Mouse (Mus musculus): ENCODE measurements at regions not wholly inside any gene's neighbourhood (a gene's known extent, or its start where the extent isn't known, plus 50 kb on each side); places are given as distances from the start of the nearest gene placed in this dataset.
"Not testable (repeated sequence)": the region's sequence is repeated elsewhere in the genome, so short reads cannot be mapped to it uniquely, and the experiment has no call there.

DNA sequence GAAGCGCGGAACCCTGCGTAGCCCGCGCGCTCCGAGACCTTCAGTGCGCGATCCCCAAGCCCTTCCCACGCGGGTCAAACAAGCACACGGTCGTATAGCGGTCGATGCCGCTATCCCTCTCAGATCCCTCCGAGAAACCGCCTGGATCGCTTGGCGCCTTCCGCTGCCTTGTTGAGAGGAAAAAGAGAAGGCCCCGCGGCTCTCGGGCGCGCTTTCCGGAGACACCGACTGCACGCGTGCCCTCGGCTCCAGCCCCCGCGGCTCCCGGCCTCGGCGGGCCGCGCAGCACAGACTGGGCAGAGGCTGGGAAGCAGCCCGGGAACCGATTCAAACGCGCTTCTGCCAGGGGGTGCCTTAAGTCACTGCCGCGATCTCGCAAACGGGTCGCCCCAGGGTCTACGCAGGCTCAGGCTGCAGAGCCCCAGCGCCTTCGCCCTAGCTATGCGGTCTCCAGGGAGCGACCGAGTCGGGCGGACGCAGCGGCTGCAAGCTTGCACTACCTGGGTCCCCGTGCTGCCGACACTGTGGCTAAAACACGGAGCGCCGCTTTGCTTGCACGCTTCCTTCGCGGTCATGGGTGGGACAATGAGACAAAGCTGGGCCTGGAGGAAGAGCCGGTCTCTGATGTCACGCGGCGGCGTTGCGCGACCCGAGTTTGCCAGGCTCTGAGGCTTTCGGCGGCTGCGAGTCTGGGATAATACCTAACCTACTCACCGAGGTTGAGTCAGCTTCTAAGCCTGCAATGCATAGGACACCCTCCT, 87.3 kb downstream of the Crisp4 start:
- ATAC-seq (replicated peaks; ENCODE audit: low read depth, poor library complexity, severe bottlenecking): no peak

DNA sequence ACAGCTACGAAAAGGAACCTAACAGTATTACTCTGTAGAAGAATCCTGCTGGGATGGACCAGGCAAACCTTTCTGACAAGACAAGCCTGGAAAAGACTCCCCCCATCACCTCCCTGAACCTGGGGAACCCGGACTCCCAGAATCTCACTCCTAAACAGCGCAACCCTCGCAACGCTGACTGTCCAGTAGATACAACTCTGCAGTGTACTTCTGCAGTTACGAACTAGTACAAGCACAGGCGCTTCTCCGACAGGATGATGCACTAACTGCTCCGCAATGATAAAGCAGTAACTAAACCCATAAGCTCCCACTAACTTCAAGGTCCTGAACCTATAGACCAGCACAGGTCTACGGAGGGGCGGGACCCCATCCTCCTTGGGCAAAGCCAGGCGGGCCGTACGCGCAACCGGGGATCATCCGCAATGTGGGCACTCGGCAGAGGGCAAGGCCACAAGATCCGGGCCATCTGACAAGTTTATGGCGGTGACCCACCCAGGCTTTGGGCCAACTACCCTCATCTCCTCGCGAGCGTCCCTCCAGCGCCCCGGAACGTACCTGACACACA, 88.0 kb downstream of the Crisp4 start:
- no peak for ATAC-seq (replicated peaks; ENCODE audit: low read depth, poor library complexity, severe bottlenecking)

DNA sequence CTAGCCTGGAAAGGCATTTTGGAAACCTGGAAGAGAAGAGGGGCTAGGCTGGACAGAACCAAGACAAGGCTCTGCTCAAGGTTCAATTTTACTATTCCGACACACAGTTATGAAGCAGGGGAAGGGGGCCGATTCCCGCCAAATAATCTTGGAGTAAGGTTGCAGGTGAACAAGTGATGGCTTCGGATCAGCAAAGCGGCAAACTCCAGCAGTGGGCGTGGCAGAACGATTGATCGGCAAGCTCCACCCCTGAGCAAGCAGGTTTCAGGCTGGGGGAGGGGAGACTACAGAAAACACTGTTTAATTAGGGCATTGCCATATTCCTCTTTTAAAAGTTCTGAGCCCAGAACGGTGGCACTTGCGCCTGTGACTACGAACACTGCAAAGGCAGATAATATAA, 88.7 kb downstream of the Crisp4 start:
- ATAC-seq (replicated peaks; ENCODE audit: low read depth, poor library complexity, severe bottlenecking): not testable (repeated sequence)

DNA sequence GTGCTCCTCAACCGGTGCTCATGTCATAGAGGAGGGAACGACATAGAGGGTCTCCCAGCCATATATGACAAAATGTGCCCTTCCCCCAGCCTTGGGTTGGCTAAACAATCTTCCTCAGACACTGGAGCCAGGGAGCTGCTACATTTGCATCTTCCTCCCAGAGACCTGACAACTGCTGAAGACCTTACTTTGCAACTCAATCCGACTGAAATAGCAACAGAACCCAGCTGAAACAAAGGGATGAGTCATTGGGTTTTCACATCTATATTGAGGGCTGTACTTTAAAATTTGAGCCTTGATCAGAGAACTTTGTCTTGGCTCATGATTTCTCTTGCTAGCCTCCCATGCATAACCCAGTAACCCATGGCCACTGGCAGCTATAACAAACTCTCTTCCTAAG, 115.5 kb downstream of the Crisp4 start:
- ATAC-seq (replicated peaks; ENCODE audit: low read depth, poor library complexity, severe bottlenecking): no peak

DNA sequence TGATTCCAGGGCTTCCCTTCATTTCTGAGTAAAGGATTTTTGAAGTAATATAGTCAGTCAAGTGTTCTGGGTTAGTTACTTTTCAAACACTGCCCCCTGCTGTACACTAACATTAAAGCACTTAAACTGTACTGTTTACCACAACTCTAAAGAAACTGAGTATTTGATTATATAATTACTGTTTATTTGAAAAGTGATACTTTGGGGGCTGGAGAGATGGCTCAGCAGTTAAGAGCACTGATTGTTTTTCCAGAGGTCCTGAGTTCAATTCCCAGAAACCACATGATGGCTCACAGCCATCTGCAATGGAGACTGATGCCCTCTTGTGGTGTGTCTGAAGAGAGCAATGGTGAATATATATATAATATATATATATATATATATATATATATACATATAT, 132.8 kb downstream of the Crisp4 start:
- ATAC-seq (replicated peaks; ENCODE audit: low read depth, poor library complexity, severe bottlenecking): peak; percentile 60; the same call in 1 of the 2 replicates

DNA sequence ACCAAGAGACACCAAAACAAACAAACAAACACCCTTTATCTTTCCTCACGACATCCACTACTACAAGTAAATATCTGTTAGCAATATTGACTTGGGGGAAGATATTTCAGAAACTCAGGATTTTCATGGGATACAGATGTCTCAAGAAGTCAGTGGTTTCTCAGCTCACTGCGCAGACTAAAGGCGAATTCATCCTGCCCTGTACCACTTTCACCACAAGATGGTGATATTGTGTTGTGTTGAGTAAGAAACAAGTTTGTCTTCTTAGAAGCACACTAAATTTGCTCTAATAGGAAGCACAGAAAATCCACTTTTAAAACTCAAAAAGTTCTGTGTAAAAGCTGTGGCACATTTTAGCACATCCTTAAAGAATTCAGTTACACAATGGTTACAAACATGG, 165.1 kb downstream of the Crisp4 start:
- peak; percentile 72; the same call in 1 of the 2 replicates for ATAC-seq (replicated peaks; ENCODE audit: low read depth, poor library complexity, severe bottlenecking)

DNA sequence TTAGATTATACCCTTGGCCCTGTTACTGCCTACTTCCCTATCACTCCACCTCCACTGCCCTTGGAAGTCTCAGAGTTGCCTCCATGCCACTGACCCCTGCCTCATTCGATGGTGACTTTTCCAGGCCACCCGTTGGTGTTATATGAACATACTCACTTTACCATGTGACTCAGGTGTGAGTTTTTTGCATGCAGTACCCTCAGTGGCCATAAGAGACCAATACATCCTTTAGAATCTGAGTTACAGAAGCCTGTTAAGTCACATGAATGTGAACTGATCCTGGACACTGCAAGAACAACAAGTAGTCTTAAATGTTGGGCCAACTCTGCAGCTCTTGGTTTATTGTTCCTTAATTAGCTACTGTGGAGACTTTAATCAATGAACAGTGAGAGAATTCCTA, 167.6 kb downstream of the Crisp4 start:
- no peak for ATAC-seq (replicated peaks; ENCODE audit: low read depth, poor library complexity, severe bottlenecking)

DNA sequence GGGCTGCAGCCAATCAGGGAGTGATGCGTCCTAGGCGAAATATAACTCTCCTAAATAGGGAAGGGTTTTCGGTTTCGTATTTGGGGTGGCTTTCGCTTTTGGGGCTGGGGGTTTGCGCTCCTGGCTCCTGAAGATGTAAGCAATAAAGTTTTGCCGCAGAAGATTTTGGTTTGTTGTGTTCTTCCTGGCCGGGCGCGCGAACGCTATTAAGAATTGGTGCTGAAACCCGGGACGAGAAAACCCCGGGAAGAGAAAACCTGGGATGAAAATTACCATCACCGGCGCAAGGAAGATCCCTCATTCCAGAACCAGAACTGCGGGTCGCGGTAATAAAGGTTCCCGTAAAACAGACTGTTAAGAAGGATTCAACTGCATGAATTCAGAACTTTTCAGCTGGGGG, 188.8 kb downstream of the Crisp4 start:
- not testable (repeated sequence) for ATAC-seq (replicated peaks; ENCODE audit: low read depth, poor library complexity, severe bottlenecking)

DNA sequence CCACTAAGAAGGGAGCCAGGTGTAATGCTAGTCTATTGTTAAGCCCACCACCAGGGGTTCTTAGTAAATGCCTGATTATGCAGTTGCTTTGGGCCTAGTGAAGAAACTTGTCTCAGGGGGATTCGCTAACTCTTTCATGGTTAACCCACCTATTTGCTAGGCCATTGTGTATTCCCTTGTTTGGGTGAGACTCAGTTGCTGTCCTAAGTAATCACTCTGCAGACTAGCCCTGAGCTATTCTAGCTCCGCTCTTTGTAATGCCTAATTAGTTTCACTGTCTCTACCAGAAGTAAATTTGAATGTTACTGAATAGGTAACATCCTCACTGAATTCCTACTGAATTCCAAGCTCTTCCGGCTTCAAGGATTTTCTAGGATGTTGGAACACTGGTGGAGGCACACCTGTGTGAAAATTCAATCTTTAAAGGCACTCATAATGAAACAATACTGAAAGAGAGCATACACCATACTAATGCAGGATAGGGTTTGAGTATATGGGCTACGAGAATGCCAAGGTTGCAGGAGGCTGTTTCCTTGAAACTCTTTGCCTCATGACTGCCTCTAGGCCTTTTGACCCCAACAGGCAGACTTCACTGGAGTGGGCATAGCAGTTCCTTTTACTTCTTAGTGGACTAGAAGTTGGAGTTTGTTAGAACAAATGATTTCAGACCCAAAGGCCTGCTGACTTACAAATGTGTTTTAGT, 213.4 kb downstream of the Crisp4 start:
- ATAC-seq (replicated peaks; ENCODE audit: low read depth, poor library complexity, severe bottlenecking): not testable (repeated sequence)
